Mouse (Mus musculus): Measurements from ENCODE around the gene Tmem44.

Tmem44 gene

GRCm38 (mm10) chr16:30550748-30551192 lies at the start of gene Tmem44:
Gene Tmem44 (minus strand): TSS chr16:30550842.
- DNase-seq (ENCODE audit: low read depth in 1 of 2, low spot score in 2 of 2) = no peak

- DNase-seq (ENCODE audit: low read depth in 1 of 2, low spot score in 2 of 2) = peak; percentile 64 to 86
Measured at GRCm38 (mm10) chr16:30599491-30600268, 49.0 kb upstream of the Tmem44 start, which contains the start of gene Fam43a. Gene Fam43a (plus strand): TSS chr16:30599723.

GRCm38 (mm10) chr16:30596959-30597681 lies 46.5 kb upstream of the Tmem44 start:
- DNase-seq (ENCODE audit: low read depth in 1 of 2, low spot score in 2 of 2) = peak in 1 of 2 experiments; percentile 80

GRCm38 (mm10) chr16:30595835-30596557 lies 45.4 kb upstream of the Tmem44 start:
- DNase-seq (ENCODE audit: low read depth in 1 of 2, low spot score in 2 of 2) = peak in 1 of 2 experiments; percentile 14

GRCm38 (mm10) chr16:30595356-30595755 lies 44.7 kb upstream of the Tmem44 start:
- no peak for DNase-seq (ENCODE audit: low read depth in 1 of 2, low spot score in 2 of 2)

GRCm38 (mm10) chr16:30591990-30592389 lies 41.3 kb upstream of the Tmem44 start:
- no peak for DNase-seq (ENCODE audit: low read depth in 1 of 2, low spot score in 2 of 2)

GRCm38 (mm10) chr16:30590264-30591209 lies 39.9 kb upstream of the Tmem44 start:
- DNase-seq (ENCODE audit: low read depth in 1 of 2, low spot score in 2 of 2) = no peak

- peak; percentile 70 to 80 for DNase-seq (ENCODE audit: low read depth in 1 of 2, low spot score in 2 of 2)
Measured at GRCm38 (mm10) chr16:30587494-30588327, 37.1 kb upstream of the Tmem44 start, which contains the start of gene Lsg1. Gene Lsg1 (minus strand): TSS chr16:30587592.

- DNase-seq (ENCODE audit: low read depth in 1 of 2, low spot score in 2 of 2) = no peak
Measured at GRCm38 (mm10) chr16:30586935-30587493, 36.4 kb upstream of the Tmem44 start.

- no peak for DNase-seq (ENCODE audit: low read depth in 1 of 2, low spot score in 2 of 2)
Measured at GRCm38 (mm10) chr16:30580765-30581164, 30.1 kb upstream of the Tmem44 start.

- no peak for DNase-seq (ENCODE audit: low read depth in 1 of 2, low spot score in 2 of 2)
Measured at GRCm38 (mm10) chr16:30576392-30576791, 25.8 kb upstream of the Tmem44 start.

GRCm38 (mm10) chr16:30575815-30576214 lies 25.2 kb upstream of the Tmem44 start:
- DNase-seq (ENCODE audit: low read depth in 1 of 2, low spot score in 2 of 2) = no peak

- no peak for DNase-seq (ENCODE audit: low read depth in 1 of 2, low spot score in 2 of 2)
Measured at GRCm38 (mm10) chr16:30572239-30572638, 21.6 kb upstream of the Tmem44 start.

- DNase-seq (ENCODE audit: low read depth in 1 of 2, low spot score in 2 of 2) = no peak
Measured at GRCm38 (mm10) chr16:30571378-30571777, 20.7 kb upstream of the Tmem44 start.

- DNase-seq (ENCODE audit: low read depth in 1 of 2, low spot score in 2 of 2) = no peak
Measured at GRCm38 (mm10) chr16:30570173-30570572, 19.5 kb upstream of the Tmem44 start.

GRCm38 (mm10) chr16:30565631-30566030 lies 15.0 kb upstream of the Tmem44 start:
- DNase-seq (ENCODE audit: low read depth in 1 of 2, low spot score in 2 of 2) = no peak

GRCm38 (mm10) chr16:30560601-30561000 lies 10.0 kb upstream of the Tmem44 start:
- no peak for DNase-seq (ENCODE audit: low read depth in 1 of 2, low spot score in 2 of 2)

GRCm38 (mm10) chr16:30559312-30559992 lies 8.8 kb upstream of the Tmem44 start:
- DNase-seq (ENCODE audit: low read depth in 1 of 2, low spot score in 2 of 2) = no peak

Data from monocyte, adult 2 months (primary cell).